Mouse (Mus musculus): ENCODE results near the gene Ifna5.

The Ifna5 gene

GRCm38 (mm10) chr4:88864599-88864998 lies 29.3 kb downstream of the Ifna5 start:
- DNase-seq (ENCODE audit: low read depth, low spot score): no peak

DNA sequence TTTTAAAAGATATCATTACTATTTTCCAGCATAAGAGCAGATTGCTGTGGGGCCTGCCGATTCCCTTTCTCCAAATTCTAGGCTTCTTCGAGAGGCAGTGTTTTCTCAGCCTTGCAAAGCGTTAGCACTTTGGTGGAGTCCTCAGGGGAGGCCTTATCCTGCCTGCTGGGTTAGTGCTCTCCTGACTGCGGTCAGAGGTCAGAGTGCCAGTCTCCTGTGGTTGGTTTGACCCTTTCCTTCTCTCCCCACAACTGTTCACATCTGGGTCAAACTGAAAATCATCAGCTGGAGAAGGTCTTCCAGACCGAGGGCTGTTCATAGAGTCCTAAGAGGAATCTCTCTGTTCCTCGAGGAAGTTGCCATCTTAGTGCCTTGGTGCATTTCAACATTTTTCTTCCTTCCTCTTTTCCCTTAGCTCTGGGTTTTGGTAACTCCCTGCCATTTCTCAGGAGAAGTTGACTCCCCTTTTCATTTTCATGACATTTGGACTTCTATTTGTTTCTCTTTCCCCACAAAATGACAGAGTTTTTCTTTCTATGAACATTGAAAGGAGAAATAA lies 29.8 kb downstream of the Ifna5 start:
- no peak for DNase-seq (ENCODE audit: low read depth, low spot score)

- DNase-seq (ENCODE audit: low read depth, low spot score): peak; percentile 34
Measured at GRCm38 (mm10) chr4:88867366-88867925, 32.1 kb downstream of the Ifna5 start.

DNA sequence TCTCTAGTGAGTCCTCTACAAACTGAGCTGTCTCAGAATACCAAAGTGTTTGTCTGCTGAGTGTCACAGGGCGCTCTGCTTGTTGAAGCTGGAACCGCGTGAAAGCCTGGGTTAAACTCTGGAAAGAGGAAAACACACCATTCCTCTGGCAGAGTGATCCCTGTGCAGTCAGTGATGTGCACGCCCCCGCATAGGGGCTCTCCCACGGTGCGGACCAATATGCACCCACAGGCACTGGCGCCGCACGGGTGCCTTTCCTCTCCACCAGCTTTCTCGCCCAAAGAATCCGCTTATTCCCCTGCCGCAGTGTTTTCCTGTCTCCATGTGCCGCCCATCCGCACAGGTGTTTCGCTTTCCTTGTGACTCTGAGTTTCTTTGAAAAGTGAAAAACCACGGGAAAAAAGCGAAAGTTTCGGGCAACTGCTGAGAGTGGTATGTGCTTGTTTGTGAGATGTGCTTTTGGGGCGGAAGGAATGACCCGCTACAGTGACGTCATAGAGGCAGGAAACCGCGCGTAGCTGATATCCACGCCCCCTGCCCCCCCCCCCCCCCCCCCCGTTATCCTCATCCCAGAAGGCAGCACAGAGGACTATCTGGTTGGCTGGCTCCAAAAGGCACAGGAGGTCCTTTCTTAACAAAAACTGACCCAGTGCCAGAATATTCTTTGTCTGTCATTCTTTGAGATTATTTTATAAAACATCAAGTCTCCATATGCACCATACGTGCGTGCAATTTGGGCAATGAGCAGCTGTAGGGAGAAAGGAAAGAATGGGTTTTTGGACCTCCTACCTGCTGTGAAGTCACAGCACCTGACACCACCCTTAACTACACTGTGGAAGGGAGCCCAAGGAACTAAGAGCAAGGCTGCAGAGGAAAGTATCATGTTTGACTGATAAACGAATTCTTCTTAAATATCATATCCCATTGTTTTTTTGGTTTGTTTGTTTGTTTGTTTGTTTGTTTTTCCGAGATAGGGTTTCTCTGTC lies 32.9 kb downstream of the Ifna5 start:
- no peak for DNase-seq (ENCODE audit: low read depth, low spot score)

DNA sequence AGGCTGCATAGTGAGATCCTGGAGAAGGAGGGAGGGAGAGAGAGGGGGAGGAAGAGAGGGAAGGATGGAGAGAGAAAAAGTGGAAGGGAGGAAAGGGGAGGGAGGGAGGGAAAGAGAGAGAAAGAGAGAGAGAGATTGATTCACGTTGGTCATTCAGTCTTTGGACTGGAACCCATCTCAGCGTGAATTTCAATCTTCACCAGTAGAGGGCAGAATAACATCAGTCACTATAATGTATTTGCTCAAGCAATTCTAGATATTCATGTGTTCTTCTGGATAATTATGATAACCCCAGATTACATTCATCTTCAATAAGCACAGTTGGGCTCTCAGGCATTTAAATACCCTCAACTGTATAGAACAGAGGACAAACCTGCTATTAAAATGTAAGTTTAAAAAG lies 37.4 kb downstream of the Ifna5 start:
- DNase-seq (ENCODE audit: low read depth, low spot score): peak; percentile 15

DNA sequence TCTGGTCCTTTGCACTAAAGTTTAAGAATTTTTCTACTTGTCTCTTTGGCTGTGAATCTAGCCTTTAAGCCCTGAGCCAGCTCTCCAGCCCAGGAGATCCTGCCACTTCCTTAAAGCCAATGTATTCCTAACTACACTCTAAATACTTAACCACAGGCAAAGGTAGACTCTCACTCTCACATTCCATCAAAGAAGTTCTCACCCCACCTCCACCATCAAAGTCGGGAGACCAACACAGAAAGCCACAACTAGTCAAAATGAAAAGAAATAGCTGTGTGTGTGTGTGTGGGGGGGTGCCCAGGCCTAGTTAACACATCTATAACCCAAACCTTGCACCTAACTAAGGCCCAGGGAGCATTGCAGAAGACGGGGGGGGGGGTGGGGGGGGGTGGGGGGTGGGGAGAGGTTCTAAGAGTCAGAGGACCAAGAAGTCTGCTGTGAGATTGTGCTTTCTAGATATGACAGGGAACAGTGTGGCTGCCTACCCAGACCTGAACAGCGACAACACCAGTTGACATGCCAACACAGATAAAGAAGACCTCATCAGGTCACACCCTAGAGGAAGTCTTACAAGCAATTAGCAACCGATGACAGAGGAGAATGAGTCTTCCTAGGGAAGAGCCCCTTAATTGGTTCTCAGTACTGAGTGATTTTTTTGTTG lies 40.2 kb downstream of the Ifna5 start:
- DNase-seq (ENCODE audit: low read depth, low spot score): no peak

GRCm38 (mm10) chr4:88876520-88876919 lies 41.2 kb downstream of the Ifna5 start:
- no peak for DNase-seq (ENCODE audit: low read depth, low spot score)

DNA sequence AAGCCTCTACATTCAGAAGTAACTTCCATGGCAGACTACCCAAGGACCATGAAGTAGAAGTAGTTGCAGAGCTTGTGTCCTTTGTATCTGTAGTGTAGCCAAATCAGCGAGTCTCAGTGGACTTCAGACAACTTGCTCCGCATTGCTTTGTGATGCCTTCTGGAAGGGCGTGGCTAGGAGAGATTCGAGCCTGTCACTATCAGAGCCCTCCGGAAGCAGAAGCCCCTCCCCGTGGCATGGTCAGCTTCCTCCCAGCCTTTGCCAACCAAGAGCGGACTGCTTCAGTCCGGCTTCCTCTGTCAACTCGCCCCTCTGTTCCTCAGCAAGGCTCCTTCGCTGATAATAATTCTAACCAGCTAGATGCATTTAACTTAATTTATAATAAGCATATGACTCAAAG lies 42.9 kb downstream of the Ifna5 start:
- no peak for DNase-seq (ENCODE audit: low read depth, low spot score)

DNA sequence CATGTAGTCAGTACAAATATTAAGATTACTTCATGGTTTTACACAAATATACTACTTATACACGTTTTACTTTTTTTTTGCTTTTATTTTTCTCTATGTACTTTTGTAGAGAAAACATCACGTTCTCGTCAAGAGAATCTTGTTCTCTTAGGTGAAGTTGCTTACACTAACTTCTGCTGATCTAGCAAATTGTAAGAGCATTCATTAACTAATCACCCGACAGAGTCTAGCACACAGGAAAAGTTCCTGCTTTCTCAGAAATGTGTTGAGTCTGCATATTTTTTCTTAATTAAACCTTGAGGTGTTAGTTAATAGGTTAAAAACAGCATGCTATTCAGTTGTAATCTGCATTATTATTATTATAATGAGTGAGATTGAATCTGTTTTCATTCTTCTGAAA lies 43.4 kb downstream of the Ifna5 start:
- DNase-seq (ENCODE audit: low read depth, low spot score): no peak

DNA sequence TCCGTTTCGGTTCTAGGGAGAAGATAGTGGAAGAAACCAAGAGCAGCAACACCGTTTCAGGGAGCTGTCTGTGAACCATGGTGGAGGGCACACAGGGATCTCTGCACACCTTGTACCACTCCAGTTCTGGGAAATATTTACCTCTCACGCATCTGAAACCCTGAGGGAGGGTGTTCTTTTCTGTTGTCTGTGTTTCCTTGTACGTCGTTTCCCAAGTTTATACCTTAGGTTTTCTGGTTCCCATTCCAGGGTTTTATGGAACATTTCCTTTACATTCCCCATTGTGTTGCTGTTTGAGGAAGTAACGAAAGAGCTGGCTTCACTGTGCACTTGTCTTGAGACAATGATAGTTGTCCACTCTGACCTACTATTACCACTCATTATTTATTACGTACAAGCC lies 44.8 kb downstream of the Ifna5 start, which contains the start of gene Ifne:
Gene Ifne, minus strand, starts transcription at position 101 of the 400 bp plus-strand sequence.
- DNase-seq (ENCODE audit: low read depth, low spot score): no peak

Data from retina, adult 2 months (tissue).